Mouse (Mus musculus) CH12.LX (cell line): ENCODE data around the gene Zfp790.

Source experiments
- JUND ChIP-seq: conservative IDR thresholded peaks from 2 replicates; pipeline ENCODE4 v1.6.1; 2011; ENCODE audit warnings: low read depth, low read length, improper control_type of control experiment
- POLR2A ChIP-seq: IDR thresholded peaks from 2 replicates; pipeline ENCODE4 v1.6.1; 2011; ENCODE audit warnings: low read depth, mild to moderate bottlenecking, improper control_type of control experiment, low read length
- RAD21 ChIP-seq: IDR thresholded peaks from 2 replicates; pipeline ENCODE4 v1.6.1; 2011; ENCODE audit warnings: low read depth, mild to moderate bottlenecking, low read length, improper control_type of control experiment, moderate library complexity

GRCm38 (mm10) chr7:29785023-29785422, 30.9 kb upstream of the Zfp790 start:
- no peak for TF ChIP-seq JUND
- no peak for TF ChIP-seq POLR2A
- TF ChIP-seq RAD21 = no peak
